Mouse (Mus musculus): ENCODE data around the gene Olfr552. TPM values are rescaled to one million over a fixed set of nuclear protein-coding genes. Genes with fewer than 3 reads are reported as not detected.

Gene Olfr552
- polyA plus RNA-seq (2017; shearing (Covaris generic)): not detected

DNA sequence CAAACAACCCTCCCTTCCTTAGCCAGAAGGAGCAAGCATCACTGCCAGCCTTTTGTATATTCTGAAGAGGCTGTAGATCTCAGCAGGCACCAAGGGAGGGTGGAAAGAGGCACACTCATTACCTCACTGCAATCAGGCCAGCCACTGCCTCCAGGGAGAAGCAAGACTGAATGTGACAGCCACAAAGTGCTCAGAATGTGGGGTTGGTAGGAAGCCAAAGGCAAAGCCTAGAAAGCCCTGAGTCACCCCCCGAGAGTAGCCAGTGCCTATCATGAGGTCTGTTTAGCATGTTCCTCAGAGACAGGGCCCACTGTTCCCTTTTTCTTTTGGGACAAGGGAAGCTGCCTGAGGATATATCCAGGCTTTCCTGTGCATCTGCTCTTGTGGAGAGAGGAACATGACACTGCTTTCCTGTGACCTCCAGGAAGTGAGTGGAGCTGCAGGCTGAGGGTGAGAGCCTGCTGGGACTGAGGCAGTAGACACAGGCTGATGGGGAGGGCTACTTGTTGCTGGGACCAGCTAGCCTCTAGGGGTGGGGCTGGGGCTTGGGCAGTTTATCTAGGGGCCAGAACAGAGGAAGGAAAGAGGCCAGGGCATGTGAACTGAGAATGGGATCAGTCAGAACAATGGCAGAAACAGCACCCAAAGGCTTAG, at the start of gene Olfr552:
Olfr552 (plus strand) TSS at position 393 of the 654 bp plus-strand sequence.

DNA sequence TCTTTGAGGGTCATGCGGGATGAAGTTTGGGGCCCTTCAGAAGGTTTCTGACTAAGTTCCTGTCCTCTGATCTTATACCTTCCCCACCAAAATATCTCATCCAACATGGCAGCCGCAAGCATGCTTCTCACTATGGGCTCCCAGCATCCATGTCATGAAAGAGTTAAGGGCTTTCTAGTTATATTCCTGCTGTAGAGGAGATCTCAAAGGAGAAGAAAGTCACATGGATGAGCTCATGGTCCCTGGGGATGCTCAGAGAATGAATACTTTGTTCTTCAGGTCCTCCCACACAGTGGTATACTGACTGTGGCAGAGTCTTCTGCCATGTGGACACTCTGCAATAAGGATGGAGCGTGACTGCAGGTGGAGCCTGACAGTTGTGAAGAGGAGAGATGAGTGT, 48.0 kb upstream of the Olfr552 start, which contains the start of gene Olfr549:
Olfr549 (plus strand) TSS at position 301 of the 400 bp plus-strand sequence.

DNA sequence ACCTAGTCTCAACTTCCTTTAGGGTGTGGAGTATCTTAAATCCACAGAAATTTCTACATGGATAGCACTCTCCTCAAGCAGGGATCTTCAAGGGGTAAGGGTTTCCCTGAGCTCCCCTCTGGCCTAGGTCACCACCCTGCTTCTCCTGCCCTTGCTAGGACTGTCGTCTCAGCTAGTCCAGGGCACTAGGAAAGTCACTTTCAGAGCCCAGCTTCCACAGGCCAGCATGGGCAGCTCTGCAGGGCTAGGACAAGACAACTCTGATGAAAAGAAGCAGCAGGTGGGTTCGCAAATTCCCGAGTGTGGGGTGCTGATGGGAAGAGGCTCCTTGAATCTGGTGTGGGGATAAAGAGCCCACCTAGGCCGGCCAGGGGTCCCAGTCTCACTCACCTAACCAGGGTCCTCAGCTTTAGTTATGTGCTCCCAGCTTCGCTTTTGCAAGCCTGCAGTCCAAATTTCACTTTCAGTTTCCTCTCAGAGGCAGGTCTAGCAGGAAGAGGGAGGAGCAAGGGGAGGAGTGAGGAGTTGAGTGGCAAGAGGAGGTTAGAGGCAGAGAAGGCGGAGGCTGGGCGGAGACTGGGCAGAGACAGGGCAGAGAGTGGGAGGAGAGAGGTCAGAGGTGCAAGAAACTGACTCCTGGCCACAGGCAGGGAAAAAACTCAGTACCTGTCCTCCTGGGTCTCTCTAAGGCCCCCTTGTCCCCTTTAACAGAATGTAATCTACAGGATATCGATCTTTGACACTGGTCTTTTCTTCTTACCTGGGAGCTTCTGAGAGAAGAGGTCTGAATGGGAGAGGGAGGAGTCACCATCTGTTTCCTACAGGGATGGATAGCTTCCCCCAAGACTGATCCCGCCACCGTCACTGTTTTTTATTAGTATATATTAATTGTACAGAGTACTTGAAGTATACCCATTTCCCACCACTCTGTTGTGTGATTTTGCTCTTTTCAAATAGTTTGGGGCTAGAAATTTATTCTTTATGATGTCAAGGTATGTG, 32.3 kb upstream of the Olfr552 start, which contains the start of gene Trim21:
Trim21 (minus strand) TSS at position 488 of the 999 bp plus-strand sequence.

DNA sequence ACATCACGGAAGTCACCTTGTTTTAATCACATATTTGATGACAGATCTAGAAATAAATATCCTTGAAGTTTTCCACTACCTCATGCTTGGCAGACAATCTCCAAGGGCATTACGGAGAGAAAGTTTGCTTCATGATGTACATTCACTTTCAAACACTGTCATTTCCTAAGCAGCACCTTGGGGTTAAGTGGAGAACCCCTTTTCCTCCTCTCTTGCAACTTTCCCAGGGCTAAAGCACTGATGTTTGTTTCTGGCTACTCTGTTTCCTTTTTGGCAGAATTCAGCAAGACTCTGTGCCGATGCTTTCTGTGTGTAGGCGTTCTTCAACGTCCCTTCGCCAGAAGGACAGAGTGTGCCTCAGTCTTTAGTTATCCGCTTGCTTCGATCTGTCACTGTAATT, 26.4 kb upstream of the Olfr552 start, which contains the start of gene Olfr550:
Olfr550 (plus strand) TSS at position 301 of the 400 bp plus-strand sequence.

DNA sequence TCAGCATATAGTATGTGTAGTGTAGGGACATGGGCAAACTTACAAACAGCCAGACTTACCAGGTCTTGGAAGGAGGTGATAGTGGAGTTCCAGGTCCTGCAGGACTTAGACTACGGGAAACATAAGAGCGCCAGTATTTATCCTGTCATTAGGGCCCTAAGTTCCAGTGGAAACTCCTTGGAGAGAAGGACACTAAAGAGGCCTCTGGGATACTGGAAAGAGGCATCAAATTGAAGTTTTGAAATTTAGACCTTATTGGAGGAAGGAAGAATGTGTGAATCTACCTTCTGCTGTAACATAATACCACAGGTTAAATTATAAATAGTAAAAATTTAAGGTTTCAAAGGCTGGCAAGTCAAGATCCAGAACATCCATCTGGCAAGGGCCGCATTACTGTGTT, 5.8 kb upstream of the Olfr552 start, which contains the start of gene Olfr551:
Olfr551 (minus strand) TSS at position 101 of the 400 bp plus-strand sequence.

DNA sequence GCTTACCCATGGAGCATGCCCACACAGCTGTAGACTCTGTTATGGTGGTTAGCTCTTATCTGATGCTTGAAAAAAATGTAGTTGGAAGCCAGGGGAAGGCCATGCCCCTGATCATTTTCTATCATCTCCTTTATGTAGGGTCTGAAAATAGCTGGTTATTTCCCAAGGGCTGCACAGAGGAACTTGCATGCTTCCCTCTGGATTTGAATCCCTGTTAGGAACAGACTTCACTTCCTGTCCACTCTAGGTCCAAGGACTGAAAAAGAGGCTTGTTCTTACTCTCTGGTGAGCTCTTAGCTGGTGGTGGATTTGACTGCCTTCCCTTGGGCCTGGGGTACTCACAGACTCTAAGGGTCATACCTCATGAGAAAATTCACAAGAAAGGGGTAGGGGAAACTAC, 20.5 kb downstream of the Olfr552 start, which contains the start of gene Olfr553:
Olfr553 (minus strand) TSS at position 101 of the 400 bp plus-strand sequence.

DNA sequence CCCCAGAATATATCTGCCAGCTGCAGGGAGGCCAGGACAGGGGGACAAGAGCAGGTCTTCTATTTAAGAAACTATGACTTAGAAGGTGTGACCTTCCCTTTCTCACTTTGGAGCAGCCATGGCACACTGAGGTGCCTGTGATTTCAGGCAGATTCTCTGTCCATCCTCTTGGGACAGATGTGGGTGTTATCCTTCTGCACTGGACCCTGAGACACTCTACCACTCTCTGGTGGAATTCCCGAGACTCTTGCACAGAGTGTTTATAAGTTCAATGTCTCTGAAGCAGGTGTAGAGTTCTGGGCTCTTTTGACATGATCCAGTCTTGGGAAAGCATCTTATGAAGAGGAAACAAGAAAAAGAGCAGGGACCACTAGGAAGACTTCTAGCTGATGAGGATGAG, 40.6 kb downstream of the Olfr552 start, which contains the start of gene Olfr554:
Olfr554 (plus strand) TSS at position 301 of the 400 bp plus-strand sequence.

Other genes with a start within 250 kb of the Olfr552 start
- 47.0 TPM for gene Rrm1, start 156.1 kb upstream of the Olfr552 start, polyA plus RNA-seq (2017; shearing (Covaris generic))
- 0.44 TPM for gene Olfr543, start 116.1 kb upstream of the Olfr552 start, polyA plus RNA-seq (2017; shearing (Covaris generic))
- not detected for gene Olfr544, start 109.5 kb upstream of the Olfr552 start, polyA plus RNA-seq (2017; shearing (Covaris generic))
- gene Olfr545, start 98.2 kb upstream of the Olfr552 start, polyA plus RNA-seq (2017; shearing (Covaris generic)): not detected
- gene Olfr547, start 63.0 kb upstream of the Olfr552 start, polyA plus RNA-seq (2017; shearing (Covaris generic)): not detected
- gene Olfr548-ps1, start 56.9 kb upstream of the Olfr552 start, polyA plus RNA-seq (2017; shearing (Covaris generic)): not detected
- gene Olfr549, start 47.9 kb upstream of the Olfr552 start, polyA plus RNA-seq (2017; shearing (Covaris generic)): not detected
- gene Trim21, start 32.3 kb upstream of the Olfr552 start, polyA plus RNA-seq (2017; shearing (Covaris generic)): 19.6 TPM
- gene Olfr550, start 26.3 kb upstream of the Olfr552 start, polyA plus RNA-seq (2017; shearing (Covaris generic)): 0.22 TPM
- 0.09 TPM for gene Olfr551, start 5.9 kb upstream of the Olfr552 start, polyA plus RNA-seq (2017; shearing (Covaris generic))
- gene Olfr553, start 20.4 kb downstream of the Olfr552 start, polyA plus RNA-seq (2017; shearing (Covaris generic)): not detected
- 0.95 TPM for gene Olfr554, start 40.7 kb downstream of the Olfr552 start, polyA plus RNA-seq (2017; shearing (Covaris generic))
- not detected for gene Olfr555, start 61.1 kb downstream of the Olfr552 start, polyA plus RNA-seq (2017; shearing (Covaris generic))
- not detected for gene Olfr556, start 67.1 kb downstream of the Olfr552 start, polyA plus RNA-seq (2017; shearing (Covaris generic))
- 7.4 TPM for gene Trim68, start 89.6 kb downstream of the Olfr552 start, polyA plus RNA-seq (2017; shearing (Covaris generic))
- not detected for gene Olfr557, start 98.1 kb downstream of the Olfr552 start, polyA plus RNA-seq (2017; shearing (Covaris generic))
- not detected for gene Olfr558, start 104.4 kb downstream of the Olfr552 start, polyA plus RNA-seq (2017; shearing (Covaris generic))
- not detected for gene Olfr33, start 121.3 kb downstream of the Olfr552 start, polyA plus RNA-seq (2017; shearing (Covaris generic))
- gene Olfr559, start 129.7 kb downstream of the Olfr552 start, polyA plus RNA-seq (2017; shearing (Covaris generic)): not detected
- not detected for gene Olfr560, start 161.6 kb downstream of the Olfr552 start, polyA plus RNA-seq (2017; shearing (Covaris generic))
- not detected for gene Olfr78, start 161.7 kb downstream of the Olfr552 start, polyA plus RNA-seq (2017; shearing (Covaris generic))
- gene Olfr561, start 173.5 kb downstream of the Olfr552 start, polyA plus RNA-seq (2017; shearing (Covaris generic)): not detected
- not detected for gene Olfr564, start 205.7 kb downstream of the Olfr552 start, polyA plus RNA-seq (2017; shearing (Covaris generic))